Mouse (Mus musculus): ENCODE measurements around the gene Tmem107. TPM values are rescaled to one million over a fixed set of nuclear protein-coding genes. Genes with fewer than 3 reads are reported as not detected.

Tmem107 gene
- 1 to 10 TPM; 6.7 to 8.6 TPM for total RNA-seq (2021)

GRCm38 (mm10) chr11:69070590-69071222, at the start of gene Tmem107:
TSS of gene Tmem107 (plus strand) at chr11:69070806.
- peak; percentile 93 for DNase-seq

GRCm38 (mm10) chr11:69026562-69026961, 44.0 kb upstream of the Tmem107 start:
- DNase-seq = no peak

DNA sequence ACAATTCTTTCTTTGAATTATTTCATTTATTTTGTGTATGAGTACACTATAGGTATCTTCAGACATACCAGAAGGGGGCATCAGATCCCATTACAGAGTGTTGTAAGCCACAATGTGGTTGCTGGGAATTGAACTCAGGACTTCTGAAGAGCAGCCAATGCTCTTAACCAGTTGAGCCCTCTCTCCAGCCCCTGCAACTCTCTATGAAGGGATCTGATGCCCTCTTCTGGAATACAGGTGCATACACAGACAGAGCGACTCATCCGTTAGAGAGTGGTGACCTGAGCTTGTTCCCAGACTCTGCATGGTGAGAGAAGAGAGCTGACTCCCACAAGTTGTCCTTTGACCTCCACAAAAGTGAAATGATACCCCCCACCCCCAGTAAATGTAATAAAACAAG, 41.8 kb upstream of the Tmem107 start:
- no peak for DNase-seq

DNA sequence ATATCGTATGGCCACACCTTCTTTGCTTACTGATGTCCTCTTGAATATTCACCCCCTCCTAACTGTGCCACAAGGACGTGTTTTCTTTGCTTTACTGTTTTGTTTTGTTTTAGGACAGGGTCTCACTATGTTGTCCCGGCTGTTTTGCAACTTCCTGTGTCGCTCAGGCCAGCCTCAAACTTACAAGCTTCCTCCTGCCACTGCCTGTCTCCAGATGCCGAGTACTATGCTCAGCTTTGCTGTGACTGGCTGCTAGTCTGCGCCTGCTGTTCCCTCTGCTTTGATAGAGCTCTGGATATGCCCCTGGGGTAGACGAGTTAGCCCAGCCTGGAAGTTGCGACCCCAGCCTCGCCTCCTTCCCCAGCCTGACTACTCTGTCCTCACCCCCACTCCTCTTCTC, 37.1 kb upstream of the Tmem107 start:
- no peak for DNase-seq

DNA sequence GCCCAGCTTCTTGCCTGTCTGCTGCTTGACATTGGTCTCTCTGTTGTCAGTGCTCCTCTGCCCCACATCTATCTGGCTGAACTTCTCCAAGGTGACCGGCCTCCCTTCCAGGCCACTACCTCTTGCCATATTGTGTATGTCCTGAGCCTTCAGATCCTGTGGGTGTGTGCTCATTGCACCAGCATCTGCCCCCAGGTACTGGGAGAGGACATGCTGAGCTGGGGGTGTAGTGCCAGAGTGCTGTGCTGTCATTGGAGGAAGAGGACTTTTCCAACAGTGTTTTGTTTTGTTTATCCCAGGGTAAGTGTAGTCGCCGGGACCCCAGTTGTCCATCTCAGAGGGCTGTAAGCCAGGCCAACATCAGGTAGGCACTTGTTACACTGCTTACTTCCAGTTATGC, 36.0 kb upstream of the Tmem107 start:
- no peak for DNase-seq

DNA sequence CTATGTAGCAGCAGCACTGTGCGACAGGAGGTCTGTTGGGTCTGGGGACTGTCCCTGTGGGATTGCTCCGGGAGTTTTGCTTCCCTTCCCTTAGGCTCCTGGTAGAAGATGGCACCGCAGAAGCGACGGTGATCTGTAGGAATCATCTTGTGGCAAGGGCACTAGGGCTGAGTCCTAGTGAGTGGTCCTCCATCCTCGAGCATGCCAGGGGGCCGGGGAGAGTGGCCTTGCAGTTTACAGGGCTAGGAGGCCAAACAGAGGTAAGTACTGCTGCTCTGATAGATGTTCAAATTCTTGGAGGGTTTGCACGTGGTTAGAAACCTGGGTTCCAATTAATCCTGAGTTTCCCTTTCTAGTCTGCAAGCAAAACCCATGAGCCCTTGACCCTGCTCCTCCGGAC, 35.2 kb upstream of the Tmem107 start:
- DNase-seq = no peak

DNA sequence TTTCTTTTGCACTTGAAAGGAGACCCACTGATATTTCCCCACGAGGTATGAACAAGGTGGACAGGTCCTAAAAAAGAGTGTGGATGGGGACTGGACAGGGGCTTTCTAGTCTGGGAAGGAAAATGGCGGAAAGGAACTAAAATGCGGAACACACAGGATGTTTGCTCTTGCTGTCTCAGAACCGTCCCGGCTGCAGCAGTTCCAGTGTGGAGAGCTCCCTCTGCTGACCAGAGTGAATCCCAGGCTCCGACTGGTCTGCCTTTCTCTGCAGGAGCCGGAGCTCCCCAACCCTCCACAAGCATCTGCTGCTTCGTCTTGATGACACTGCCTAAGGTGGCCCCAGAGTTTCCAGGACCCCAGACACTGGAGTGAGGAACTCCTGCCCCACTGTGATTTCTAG, 34.8 kb upstream of the Tmem107 start:
- peak; percentile 90 for DNase-seq

DNA sequence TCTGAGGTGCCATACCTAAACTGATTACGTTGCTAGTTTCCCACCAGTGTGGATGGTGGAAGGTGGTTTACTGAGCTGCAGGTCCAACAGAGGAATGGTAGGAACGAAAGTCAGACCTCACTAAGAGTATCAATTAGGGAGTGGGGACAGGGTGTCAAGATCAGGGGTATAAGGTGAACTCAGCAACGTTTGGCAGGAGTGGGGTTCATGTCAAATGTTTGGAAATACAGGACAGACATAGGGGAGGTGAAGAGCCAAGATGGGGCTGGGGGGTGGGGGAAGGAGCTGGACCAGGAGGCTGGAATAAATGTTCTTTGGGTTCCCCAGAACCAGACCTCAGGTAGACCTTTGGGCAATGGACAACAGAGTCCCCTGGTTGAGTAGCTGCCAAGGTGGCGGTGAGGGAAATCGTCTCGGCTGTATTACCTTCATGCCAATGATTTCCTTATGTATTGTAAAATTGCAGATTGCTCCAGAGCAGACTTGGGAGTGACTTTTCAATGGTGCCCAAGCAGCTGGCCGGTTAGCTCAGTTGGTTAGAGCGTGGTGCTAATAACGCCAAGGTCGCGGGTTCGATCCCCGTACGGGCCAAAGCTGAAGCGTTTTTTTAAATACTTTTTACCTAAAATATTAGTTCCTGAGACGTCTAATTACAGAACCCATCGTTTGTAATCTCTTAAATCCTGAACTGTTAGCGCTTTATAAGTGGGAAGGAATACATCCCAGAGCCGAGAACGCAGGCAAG, 33.9 kb upstream of the Tmem107 start:
- DNase-seq = peak; percentile 85

DNA sequence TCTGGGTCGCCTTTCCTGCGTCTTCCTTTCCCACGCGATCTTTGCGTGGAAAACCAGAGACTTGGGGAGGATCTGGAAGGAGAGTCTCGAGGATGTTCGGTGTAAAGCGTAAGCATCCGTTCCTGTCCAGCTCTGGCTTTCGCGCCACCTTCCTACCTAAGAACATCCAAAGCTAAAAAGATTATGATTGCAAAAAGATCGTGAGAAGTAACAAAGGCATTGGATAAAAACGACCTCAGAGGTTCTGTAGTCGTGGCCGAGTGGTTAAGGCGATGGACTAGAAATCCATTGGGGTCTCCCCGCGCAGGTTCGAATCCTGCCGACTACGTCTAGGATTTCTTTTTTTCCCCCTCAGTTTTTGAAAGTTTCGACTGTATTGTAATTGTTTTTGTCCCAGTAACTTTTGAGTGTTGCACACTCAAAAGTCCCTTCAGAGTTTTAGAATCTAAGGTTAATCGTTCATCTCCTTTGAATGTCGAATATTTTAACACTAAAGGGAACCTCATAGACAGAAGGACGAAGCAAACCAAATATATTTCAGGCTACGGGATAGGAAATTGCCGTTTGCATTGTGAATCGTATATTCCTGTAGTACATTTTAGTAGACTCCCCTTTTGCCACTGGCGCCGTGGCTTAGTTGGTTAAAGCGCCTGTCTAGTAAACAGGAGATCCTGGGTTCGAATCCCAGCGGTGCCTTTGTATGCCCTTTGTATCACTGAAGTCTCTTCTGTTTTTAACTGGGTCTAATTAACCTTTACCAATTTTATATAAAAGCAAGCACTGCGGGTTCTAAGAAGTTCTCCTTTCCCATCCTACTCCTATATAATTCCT, 33.2 kb upstream of the Tmem107 start:
- DNase-seq = peak; percentile 81

- no peak for DNase-seq
Measured at GRCm38 (mm10) chr11:69038173-69038572, 32.4 kb upstream of the Tmem107 start.

GRCm38 (mm10) chr11:69045531-69046394, 24.8 kb upstream of the Tmem107 start, which contains the start of gene Aurkb:
TSS of gene Aurkb (plus strand) at chr11:69045647.
- DNase-seq = peak; percentile 89

- DNase-seq = no peak
Measured at GRCm38 (mm10) chr11:69046395-69046774, 24.2 kb upstream of the Tmem107 start.

DNA sequence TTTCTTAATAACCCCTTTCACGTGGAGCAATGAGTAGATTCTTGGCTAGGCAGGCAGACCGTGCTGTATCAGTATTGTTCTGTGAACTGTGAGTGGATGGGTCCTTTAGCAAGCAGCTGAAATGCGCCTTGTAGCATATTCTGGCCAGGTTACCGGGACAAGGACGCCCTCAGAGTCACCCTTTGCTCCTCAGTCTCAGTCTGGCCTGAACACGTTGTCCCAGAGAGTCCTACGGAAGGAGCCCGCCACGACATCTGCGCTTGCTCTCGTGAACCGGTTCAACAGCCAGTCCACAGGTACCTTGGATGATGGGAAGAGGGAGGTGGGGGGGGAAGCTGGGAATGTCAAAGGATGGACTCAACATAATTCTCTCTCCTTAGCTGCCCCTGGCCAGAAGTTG, 23.0 kb upstream of the Tmem107 start:
- no peak for DNase-seq

DNA sequence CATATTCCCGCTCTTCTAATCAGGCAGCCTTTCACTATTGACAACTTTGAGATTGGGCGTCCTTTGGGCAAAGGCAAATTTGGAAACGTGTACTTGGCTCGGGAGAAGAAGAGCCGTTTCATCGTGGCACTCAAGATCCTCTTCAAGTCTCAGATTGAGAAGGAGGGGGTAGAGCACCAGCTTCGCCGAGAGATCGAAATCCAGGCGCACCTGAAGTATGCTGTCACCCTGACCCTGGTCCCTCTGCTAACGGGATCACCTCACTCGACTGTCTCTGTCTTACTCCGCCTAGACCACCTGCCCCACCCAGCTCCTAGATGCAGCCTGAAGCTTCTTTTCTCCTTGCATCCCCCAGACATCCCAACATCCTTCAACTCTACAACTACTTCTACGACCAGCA, 22.5 kb upstream of the Tmem107 start:
- no peak for DNase-seq

- no peak for DNase-seq
Measured at GRCm38 (mm10) chr11:69050748-69051147, 19.9 kb upstream of the Tmem107 start.

GRCm38 (mm10) chr11:69051771-69052170, 18.8 kb upstream of the Tmem107 start:
- DNase-seq = no peak

DNA sequence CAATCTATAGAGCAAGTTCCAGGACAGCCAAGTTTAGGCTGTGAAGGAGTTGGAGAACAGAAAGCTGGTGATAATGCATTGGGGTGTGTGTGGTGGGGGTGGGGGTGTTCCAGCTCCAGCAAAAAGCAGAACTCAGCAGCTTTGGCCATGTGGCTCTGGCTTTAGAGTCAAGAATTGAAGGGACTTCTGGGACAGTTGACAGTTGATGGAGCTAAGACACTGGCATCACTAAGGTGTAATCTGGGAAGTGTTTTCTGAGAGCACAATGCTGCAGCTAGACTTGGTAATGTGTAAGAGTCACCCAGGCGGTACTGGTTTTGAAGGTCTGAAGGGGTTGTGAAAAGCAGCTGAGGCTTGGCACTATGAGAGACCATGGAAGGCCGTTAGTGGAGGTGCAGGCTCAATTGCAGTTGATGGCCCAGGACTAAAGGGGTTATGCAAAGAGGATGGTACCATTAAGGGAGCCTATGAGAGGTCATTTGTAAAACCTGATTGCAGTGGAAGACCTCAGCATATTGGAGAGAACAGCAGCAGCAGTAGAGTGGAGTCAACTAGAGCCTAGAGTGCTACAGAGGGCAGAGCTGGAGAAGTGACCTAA, 17.7 kb upstream of the Tmem107 start:
- DNase-seq = no peak

DNA sequence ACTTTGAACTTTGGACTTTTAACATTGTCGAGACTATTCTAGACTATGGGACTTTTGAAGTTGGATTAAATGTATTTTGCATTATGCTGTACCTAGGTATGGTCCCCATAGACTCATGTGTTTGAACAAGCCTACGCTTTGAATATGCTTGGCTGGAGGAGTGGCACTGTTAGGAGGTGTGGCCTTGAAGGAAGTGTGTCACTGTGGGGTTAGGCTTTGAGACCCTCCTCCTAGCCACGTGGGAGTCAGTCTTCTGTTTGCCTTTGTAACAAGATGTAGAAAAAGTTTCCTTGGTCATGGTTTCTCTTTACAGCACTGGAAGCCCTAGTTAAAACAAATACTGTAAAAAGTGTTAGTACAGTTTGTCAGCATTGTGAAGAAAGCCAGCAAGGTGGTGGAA, 16.8 kb upstream of the Tmem107 start:
- no peak for DNase-seq

GRCm38 (mm10) chr11:69058265-69058664, 12.3 kb upstream of the Tmem107 start:
- no peak for DNase-seq

DNA sequence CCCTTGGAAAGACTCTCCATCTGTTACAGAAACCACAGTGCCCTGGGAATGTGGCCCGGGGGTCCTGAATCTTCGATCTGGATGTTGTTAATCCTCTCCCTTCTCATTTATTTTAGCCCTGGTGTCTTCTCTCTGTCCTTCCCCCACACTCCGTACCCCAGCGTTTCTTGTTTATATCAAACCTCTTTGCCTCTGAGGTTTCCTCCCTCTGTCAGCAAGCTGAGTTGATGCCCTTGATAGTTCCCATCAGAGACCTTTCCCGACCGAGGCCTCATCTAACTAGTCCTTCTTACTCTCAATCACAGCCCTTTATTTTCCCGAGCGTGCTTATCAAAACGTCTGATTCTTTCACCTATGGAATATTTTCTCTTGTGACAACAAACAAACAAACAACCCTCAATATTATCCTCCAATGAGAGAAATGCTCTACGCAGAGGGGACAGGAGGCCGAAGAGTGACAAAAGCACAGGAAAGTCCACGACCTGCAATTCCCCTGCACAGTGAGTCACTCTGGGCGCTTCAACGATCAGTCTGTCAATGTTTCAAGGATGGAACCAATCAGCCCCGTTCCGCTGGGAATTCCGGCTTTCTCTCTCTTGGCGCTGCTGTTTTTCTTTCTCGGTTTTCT, 11.8 kb upstream of the Tmem107 start:
- DNase-seq = no peak

GRCm38 (mm10) chr11:69059357-69059974, 11.1 kb upstream of the Tmem107 start, which contains the start of gene Borcs6:
TSS of gene Borcs6 (plus strand) at chr11:69059717.
- peak; percentile 95 for DNase-seq
